Mouse (Mus musculus): ENCODE measurements at regions not wholly inside any gene's neighbourhood (a gene's known extent, or its start where the extent isn't known, plus 50 kb on each side); places are given as distances from the start of the nearest gene placed in this dataset.

GRCm38 (mm10) chr13:78324443-78325206 is 125.1 kb upstream of the Nr2f1 start:
- TF ChIP-seq CTCF (IDR thresholded peaks at IDR 0.05; ENCODE audit: borderline replicate concordance, extremely low read depth, insufficient read depth, insufficient read length) = no peak
- TF ChIP-seq POLR2A (IDR thresholded peaks at IDR 0.05; ENCODE audit: borderline replicate concordance, extremely low read depth, insufficient read depth, insufficient read length, poor library complexity, severe bottlenecking) = no peak

Data from brain, embryonic 14.5 days (tissue).